Mouse (Mus musculus): ENCODE measurements around the gene Tcf19.

- TF ChIP-seq CTCF (IDR thresholded peaks at IDR 0.05; ENCODE audit: low read depth) (no peak), EP300 (IDR thresholded peaks at IDR 0.05; ENCODE audit: low read depth) (no peak)
Measured at GRCm38 (mm10) chr17:35514756-35515155, 1.9 kb downstream of the Tcf19 start.

Measured in liver, embryonic 14.5 days (tissue).